11 mouse cellular contexts compared by ENCODE assay signal in the genomic region with DNA sequence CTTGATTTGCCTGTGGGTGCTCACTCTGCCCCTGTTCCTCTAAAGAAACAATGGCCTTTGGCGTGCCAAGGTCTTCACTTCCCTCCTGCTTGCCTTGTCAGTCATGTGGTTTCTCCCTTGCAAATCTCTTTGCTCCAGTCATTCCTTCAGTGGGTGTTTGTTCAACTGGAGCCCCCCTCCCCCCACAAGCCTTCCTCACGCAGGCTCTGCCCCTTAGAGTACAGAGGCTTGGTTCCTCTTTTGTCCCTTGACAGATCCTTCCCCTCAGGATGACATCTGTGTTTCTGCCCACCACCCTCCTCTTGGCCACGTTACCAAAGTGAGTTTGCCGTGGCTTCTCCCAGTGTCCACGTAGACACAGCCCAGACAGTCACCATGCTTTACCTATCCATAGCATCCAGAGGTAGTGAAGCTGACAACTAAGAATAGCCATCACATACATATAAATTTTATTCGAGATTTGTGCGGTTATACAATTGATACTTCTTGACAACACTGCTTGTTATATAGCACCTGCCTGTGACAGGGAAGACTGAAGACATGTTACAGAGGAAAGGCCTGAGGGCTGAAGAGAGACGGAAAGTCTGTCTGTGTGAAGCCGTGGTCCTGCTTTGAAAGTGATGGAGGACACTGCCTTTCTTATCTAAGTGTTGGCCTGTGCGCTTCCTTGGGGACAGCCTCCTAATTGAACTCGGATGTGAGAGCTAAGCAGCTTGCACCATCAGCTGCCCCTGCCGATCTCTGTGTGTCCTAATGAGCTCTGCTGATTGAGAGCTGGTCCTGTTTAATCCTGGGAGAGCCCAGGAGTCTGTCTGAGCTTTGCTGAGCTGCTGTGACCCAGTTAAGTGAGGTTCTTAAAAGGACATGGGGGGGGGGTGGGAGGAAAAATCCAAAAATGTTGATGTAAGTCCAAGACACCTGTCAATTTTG.
A peak's percentile ranks its signal among the peaks of the same experiment; 100 is the strongest.
DNase-seq lines count a peak whose midpoint lies in the region; ATAC-seq and TF ChIP-seq lines count a peak whose summit lies in the region.
"Had no signal": no experiment of that assay in that cellular context is flagged by ENCODE, and none has a peak within 500 bp of the region (broad histone marks: within the 10 kb centered on the region; RNA-seq: fewer than 3 reads in every experiment).

No protein-coding gene starts in this region.

- no peaks in the 10 kb centered on the region for H3K9me3 ChIP-seq in hindbrain, embryonic 13.5 days
- no peaks in the 10 kb centered on the region for H3K9me3 ChIP-seq in hindbrain, embryonic 12.5 days (replicated peaks)
- H3K9me3 ChIP-seq in hindbrain, embryonic 15.5 days: no peaks in the 10 kb centered on the region
- no peaks in the 10 kb centered on the region for H3K9me3 ChIP-seq in midbrain, postnatal 0 days (ENCODE audit: low read length)

- peak; percentile 18 for DNase-seq in embryo, embryonic 10.5 days (ENCODE audit: low spot score)
- DNase-seq in midbrain, postnatal 0 days (ENCODE audit: low spot score): no peak
- DNase-seq in ovary, postnatal 10 days (ENCODE audit: low spot score): no peak
- DNase-seq in T-cell, adult 2 months (ENCODE audit: low spot score): no peak
- DNase-seq: adrenal gland, postnatal 25 days; lung, postnatal 36 days had no signal

- no peak overlapping the region for H3K4me2 ChIP-seq in hindbrain, embryonic 13.5 days
- H3K4me2 ChIP-seq in hindbrain, embryonic 12.5 days (replicated peaks): no peak overlapping the region
- H3K4me2 ChIP-seq in hindbrain, embryonic 15.5 days: no peak overlapping the region
- H3K4me2 ChIP-seq in midbrain, postnatal 0 days (ENCODE audit: low read depth, low read length, poor library complexity, severe bottlenecking): no peak overlapping the region

- H3K36me3 ChIP-seq in hindbrain, embryonic 13.5 days: no peaks in the 10 kb centered on the region
- H3K36me3 ChIP-seq in hindbrain, embryonic 12.5 days: no peaks in the 10 kb centered on the region
- no peaks in the 10 kb centered on the region for H3K36me3 ChIP-seq in hindbrain, embryonic 15.5 days
- H3K36me3 ChIP-seq in midbrain, postnatal 0 days (ENCODE audit: insufficient read depth, low read length): no peaks in the 10 kb centered on the region

- no peak overlapping the region for H3K9ac ChIP-seq in hindbrain, embryonic 13.5 days
- no peak overlapping the region for H3K9ac ChIP-seq in hindbrain, embryonic 12.5 days
- H3K9ac ChIP-seq in hindbrain, embryonic 15.5 days: no peak overlapping the region
- H3K9ac ChIP-seq in midbrain, postnatal 0 days (replicated peaks; ENCODE audit: low read length, poor library complexity, severe bottlenecking): no peak overlapping the region

- ATAC-seq in hindbrain, embryonic 13.5 days (ENCODE audit: low FRiP score): no peak
- ATAC-seq in hindbrain, embryonic 12.5 days (ENCODE audit: low FRiP score): no peak; the same call in 1 of the 2 replicates
- no peak; the same call in 1 of the 2 replicates for ATAC-seq in hindbrain, embryonic 15.5 days (ENCODE audit: low FRiP score, low read depth)
- ATAC-seq in midbrain, postnatal 0 days (ENCODE audit: low FRiP score): peak; percentile 27; the same call in 1 of the 2 replicates
- ATAC-seq in erythroid progenitor cell, adult 5-6 weeks (replicated peaks; ENCODE audit: low FRiP score, poor library complexity, severe bottlenecking): no peak
- ATAC-seq: intestine, postnatal 0 days had no signal

- no peak for TF ChIP-seq CTCF in midbrain, postnatal 0 days (IDR thresholded peaks at IDR 0.05)

- no peaks in the 10 kb centered on the region for H3K27me3 ChIP-seq in hindbrain, embryonic 13.5 days
- no peaks in the 10 kb centered on the region for H3K27me3 ChIP-seq in hindbrain, embryonic 12.5 days
- H3K27me3 ChIP-seq in hindbrain, embryonic 15.5 days: no peaks in the 10 kb centered on the region
- no peaks in the 10 kb centered on the region for H3K27me3 ChIP-seq in midbrain, postnatal 0 days (ENCODE audit: insufficient read depth, low read length)

- H3K27ac ChIP-seq in hindbrain, embryonic 13.5 days: peak overlapping the region; percentile 48; the same call in 1 of the 2 replicates
- no peak overlapping the region; the same call in 1 of the 2 replicates for H3K27ac ChIP-seq in hindbrain, embryonic 12.5 days
- H3K27ac ChIP-seq in hindbrain, embryonic 15.5 days (replicated peaks): 0 out of 2 replicates have a peak overlapping the region, but pooled peaks have one; percentile 4
- no peak overlapping the region for H3K27ac ChIP-seq in midbrain, postnatal 0 days (ENCODE audit: low read depth, low read length)

- H3K4me1 ChIP-seq in hindbrain, embryonic 13.5 days (replicated peaks): peaks cover 13% of the 10 kb centered on the region
- H3K4me1 ChIP-seq in hindbrain, embryonic 12.5 days: peaks cover 11% of the 10 kb centered on the region
- H3K4me1 ChIP-seq in hindbrain, embryonic 15.5 days (replicated peaks): peaks cover 13% of the 10 kb centered on the region
- H3K4me1 ChIP-seq in midbrain, postnatal 0 days (ENCODE audit: insufficient read depth, low read length): no peaks in the 10 kb centered on the region

- H3K4me3 ChIP-seq in hindbrain, embryonic 13.5 days: no peak overlapping the region
- no peak overlapping the region for H3K4me3 ChIP-seq in hindbrain, embryonic 12.5 days
- no peak overlapping the region for H3K4me3 ChIP-seq in hindbrain, embryonic 15.5 days
- no peak overlapping the region for H3K4me3 ChIP-seq in midbrain, postnatal 0 days (ENCODE audit: low read depth, low read length)

- WGBS in hindbrain, embryonic 13.5 days: 44% methylated on average over 12 of the region's 12 CpGs
- 36% methylated on average over 12 of the region's 12 CpGs for WGBS in hindbrain, embryonic 12.5 days
- 43% methylated on average over 12 of the region's 12 CpGs for WGBS in hindbrain, embryonic 15.5 days
- 44% methylated on average over 12 of the region's 12 CpGs for WGBS in midbrain, postnatal 0 days

Comparison
In these comparisons a context has a peak if more than half of its experiments do, and no peak if none do; other contexts are left out.
1. H3K27ac ChIP-seq: peak in hindbrain, embryonic 13.5 days (single experiment) and hindbrain, embryonic 15.5 days (single experiment); none in hindbrain, embryonic 12.5 days (single experiment) and midbrain, postnatal 0 days (single experiment).